Mouse (Mus musculus): Measurements from ENCODE around the gene Dnaja3. TPM values are rescaled to one million over a fixed set of nuclear protein-coding genes. Genes with fewer than 3 reads are reported as not detected.

The Dnaja3 gene
- polyA plus RNA-seq, 1 experiment from 2014 or later: 74.2 TPM

DNA sequence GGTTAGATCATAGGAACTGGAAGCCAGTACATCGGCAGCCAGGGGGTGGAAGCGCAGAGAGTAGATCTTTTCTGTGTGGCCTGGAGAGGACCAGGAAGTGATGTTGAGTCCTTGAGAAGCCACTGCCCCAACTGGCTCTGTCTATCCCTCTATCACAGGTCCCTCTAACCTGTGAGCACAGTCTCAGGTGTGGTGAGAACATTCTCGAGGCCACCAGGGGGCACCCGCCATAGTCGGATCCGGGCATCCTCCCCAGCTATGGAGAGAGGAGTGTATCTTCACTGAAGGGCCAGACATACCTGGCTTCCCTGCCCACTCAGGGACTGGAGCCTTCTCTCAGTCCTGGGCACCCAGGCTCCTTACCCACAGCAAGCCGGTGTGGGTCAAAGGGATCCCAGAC, 7.7 kb upstream of the Dnaja3 start:
- Histone ChIP-seq H3K9me3 (replicated peaks) (no peaks in the 10 kb centered on the region), H3K9ac (no peak overlapping the region), H3K4me2 (no peak overlapping the region), H3K36me3 (peaks cover 41% of the 10 kb centered on the region), H3K4me1 (peaks cover 20% of the 10 kb centered on the region), H3K27ac (no peak overlapping the region), H3K4me3 (no peak overlapping the region), H3K27me3 (replicated peaks) (no peaks in the 10 kb centered on the region)
- ATAC-seq: peak; percentile 19; the same call in 1 of the 2 replicates
- 55% methylated on average over 7 of the region's 7 CpGs for WGBS (ENCODE audit: insufficient replicate concordance)

DNA sequence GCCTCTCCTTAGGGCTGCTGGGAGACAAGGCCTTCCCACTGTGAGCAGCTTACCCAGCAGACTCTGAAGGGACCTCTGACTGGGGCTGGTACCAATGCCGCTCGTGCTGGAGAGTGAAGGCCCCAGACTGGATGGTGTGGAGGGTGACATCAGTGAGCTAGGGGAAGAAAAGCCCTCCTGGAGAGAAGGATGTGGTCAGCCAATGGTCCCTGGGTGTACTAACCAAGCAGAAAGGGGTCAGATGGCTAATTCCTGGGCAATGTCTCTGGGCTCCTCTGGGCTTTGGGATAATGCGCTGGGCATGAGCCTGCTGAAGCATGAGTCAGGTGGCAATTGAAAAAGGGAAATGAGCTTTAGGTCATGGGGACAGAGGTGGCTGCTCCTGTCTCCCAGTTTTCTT, 6.1 kb upstream of the Dnaja3 start:
- H3K4me1 ChIP-seq: peaks cover 19% of the 10 kb centered on the region
- 89% methylated on average over 3 of the region's 3 CpGs for WGBS (ENCODE audit: insufficient replicate concordance)
- no peaks in the 10 kb centered on the region for H3K27me3 ChIP-seq (replicated peaks)
- no peak overlapping the region for H3K4me3 ChIP-seq
- H3K9me3 ChIP-seq (replicated peaks): no peaks in the 10 kb centered on the region
- H3K27ac ChIP-seq: no peak overlapping the region
- no peak overlapping the region for H3K9ac ChIP-seq
- no peak for ATAC-seq
- peaks cover 27% of the 10 kb centered on the region for H3K36me3 ChIP-seq
- H3K4me2 ChIP-seq: no peak overlapping the region

DNA sequence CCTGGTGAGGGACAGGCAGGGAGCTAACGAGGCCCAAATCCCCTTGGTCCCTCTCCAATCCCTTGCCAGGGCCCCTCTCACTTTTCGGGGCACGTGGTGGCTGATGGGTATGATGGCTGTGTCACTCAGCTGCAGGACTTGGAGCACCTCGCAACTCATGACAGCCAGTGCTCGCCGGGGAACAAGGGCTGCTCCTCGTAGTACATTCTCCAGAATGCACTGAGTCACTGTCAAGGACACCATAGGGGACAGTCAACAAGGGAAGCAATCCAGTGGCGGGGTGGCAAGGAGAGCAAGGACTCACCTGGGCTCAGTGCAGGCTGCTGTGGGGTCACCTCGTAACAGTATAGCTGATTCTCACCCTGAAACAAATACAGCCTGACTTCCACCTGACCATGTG, 5.1 kb upstream of the Dnaja3 start:
- 79% methylated on average over 9 of the region's 9 CpGs for WGBS (ENCODE audit: insufficient replicate concordance)
- no peak for ATAC-seq
- Histone ChIP-seq H3K36me3 (peaks cover 22% of the 10 kb centered on the region), H3K4me2 (no peak overlapping the region), H3K9me3 (replicated peaks) (no peaks in the 10 kb centered on the region), H3K9ac (no peak overlapping the region), H3K4me1 (peaks cover 27% of the 10 kb centered on the region), H3K4me3 (no peak overlapping the region), H3K27me3 (replicated peaks) (no peaks in the 10 kb centered on the region), H3K27ac (no peak overlapping the region)

DNA sequence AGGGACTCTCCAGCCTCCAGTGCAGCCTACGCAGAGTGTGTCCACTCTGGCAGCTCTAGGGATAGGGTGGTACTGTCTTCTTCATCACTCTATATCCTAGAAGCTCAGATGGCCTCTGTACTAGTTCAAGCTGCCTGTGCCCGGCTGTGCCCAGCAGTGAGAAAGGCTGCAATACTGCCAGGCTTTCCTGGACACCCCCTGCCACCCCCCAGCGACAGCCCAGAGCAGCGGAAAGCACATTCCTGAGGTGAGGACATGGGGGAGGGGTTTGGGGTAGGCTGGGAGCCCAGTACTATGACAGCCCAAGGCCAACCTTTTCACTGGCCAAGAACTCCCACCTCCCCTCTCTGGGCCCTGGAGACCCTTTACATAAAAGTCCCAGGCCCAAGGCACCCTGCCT, 4.0 kb upstream of the Dnaja3 start:
- Histone ChIP-seq H3K27ac (no peak overlapping the region), H3K4me2 (no peak overlapping the region), H3K27me3 (replicated peaks) (no peaks in the 10 kb centered on the region), H3K36me3 (peaks cover 19% of the 10 kb centered on the region), H3K9ac (no peak overlapping the region), H3K4me3 (no peak overlapping the region), H3K9me3 (replicated peaks) (no peaks in the 10 kb centered on the region), H3K4me1 (peaks cover 35% of the 10 kb centered on the region)
- 83% methylated on average over 4 of the region's 4 CpGs for WGBS (ENCODE audit: insufficient replicate concordance)
- ATAC-seq: no peak

DNA sequence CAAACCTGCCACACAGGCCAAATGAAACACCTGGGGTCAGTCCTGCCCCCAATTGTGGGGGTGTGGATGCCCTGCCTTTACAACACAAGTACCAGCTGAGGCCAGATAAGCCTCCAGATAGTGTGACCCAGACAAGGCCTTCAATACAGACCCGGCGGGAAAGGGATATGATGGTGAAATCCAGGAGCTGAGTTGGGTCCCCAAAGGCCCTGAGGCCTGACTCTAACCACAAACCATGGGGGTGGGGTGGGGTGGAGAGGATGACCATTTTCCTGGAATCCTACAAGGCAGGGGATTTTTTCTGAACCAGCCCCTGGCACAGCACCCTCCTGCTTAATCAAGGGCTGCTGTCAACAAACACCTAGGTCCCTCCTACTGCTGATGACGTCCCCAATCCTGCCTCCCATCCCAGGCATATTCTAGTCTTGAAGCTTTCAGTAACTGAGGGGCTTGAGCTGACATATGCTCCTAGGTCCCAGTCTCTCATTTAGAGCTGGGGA, 848 bp upstream of the Dnaja3 start:
- Histone ChIP-seq H3K9ac (no peak overlapping the region), H3K27me3 (replicated peaks) (no peaks in the 10 kb centered on the region), H3K4me1 (peaks cover 63% of the 10 kb centered on the region), H3K4me2 (no peak overlapping the region), H3K9me3 (replicated peaks) (no peaks in the 10 kb centered on the region), H3K27ac (no peak overlapping the region), H3K36me3 (peaks cover 3% of the 10 kb centered on the region), H3K4me3 (no peak overlapping the region)
- ATAC-seq: no peak
- 67% methylated on average over 3 of the region's 3 CpGs for WGBS (ENCODE audit: insufficient replicate concordance)

DNA sequence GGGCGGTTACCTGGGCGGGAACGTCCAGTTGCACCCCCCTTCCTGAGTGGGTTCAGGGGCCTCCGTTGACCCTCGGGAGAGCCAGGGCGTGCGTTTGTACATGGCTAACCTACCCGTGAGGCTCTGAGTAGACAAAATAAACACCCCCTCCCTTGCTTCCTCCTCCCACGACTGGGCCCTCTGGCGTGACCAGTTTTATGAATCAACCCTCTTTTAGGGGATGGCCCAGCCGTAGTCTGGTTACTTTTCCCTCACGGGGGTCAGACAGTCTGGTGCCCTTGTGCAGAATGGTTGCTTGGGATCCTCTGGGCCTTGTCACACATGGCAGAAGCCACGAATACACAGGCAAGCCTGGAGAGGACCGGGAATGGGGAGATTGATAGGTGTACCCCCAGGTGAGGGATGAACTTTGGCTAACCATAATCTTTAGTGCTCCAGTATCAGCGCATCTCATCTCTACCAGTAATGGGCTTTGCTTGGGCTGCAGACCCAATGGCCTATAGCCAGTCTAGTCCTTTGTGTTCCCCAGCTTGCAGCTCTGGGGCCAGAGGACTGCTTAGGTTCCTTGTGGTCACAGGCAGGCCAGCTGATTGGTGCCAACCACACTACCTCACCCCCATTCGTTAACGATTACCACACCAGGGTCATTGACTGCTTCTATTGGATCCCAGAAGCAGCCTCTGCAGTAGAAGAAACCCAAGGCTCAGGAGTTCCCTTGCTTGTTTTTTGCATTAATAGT, 647 bp downstream of the Dnaja3 start:
- 15% methylated on average over 17 of the region's 17 CpGs for WGBS (ENCODE audit: insufficient replicate concordance)
- H3K27ac ChIP-seq: peak overlapping the region; percentile 75
- 0 out of 2 replicates have a peak, but pooled peaks have one; percentile 4 for ATAC-seq
- peak overlapping the region; percentile 75 for H3K9ac ChIP-seq
- H3K9me3 ChIP-seq (replicated peaks): no peaks in the 10 kb centered on the region
- peak overlapping the region; percentile 93 for H3K4me2 ChIP-seq
- H3K4me1 ChIP-seq: peaks cover 63% of the 10 kb centered on the region
- H3K27me3 ChIP-seq (replicated peaks): no peaks in the 10 kb centered on the region
- no peaks in the 10 kb centered on the region for H3K36me3 ChIP-seq
- peak overlapping the region; percentile 64 for H3K4me3 ChIP-seq

DNA sequence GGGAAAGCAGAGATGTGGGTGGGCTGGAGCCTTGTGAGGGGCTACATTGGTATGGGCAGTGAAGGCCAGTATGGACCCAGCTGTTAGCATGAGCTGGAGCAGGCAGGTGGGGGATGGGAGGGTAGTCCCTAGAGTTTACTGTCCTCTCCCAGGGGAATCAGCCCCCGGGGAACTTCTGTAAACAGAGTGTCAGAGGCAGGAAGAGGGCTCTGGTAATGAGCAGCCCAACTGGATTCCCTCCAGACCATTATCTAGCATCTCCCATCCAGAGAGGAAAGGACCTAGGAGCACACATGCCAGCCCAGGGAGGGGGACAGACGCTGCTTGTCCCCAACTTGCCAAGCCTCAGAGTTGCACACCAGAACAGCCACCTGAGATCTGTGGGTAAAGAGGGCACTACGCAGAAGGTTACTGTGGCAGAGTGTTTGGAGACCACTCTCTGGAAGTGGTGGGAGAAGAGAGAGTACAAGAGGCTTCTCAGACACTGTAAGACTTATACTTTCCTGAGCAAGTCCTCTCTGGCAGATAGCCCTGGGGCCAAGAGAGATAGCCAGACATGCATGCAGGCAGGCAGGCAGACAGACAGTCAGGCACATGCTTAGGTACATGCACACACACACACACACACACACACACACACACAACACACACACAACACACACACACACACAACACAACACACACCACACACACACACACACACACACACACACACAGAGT, 1.5 kb downstream of the Dnaja3 start:
- Histone ChIP-seq H3K27ac (peak overlapping the region; percentile 75), H3K36me3 (peaks cover 4% of the 10 kb centered on the region; the same call in 1 of the 2 replicates), H3K9ac (0 out of 2 replicates have a peak overlapping the region, but pooled peaks have one; percentile 14), H3K27me3 (replicated peaks) (no peaks in the 10 kb centered on the region), H3K9me3 (replicated peaks) (no peaks in the 10 kb centered on the region), H3K4me3 (peak overlapping the region; percentile 64), H3K4me1 (peaks cover 56% of the 10 kb centered on the region), H3K4me2 (peak overlapping the region; percentile 93)
- no peak for ATAC-seq
- 47% methylated on average over 3 of the region's 3 CpGs for WGBS (ENCODE audit: insufficient replicate concordance)

DNA sequence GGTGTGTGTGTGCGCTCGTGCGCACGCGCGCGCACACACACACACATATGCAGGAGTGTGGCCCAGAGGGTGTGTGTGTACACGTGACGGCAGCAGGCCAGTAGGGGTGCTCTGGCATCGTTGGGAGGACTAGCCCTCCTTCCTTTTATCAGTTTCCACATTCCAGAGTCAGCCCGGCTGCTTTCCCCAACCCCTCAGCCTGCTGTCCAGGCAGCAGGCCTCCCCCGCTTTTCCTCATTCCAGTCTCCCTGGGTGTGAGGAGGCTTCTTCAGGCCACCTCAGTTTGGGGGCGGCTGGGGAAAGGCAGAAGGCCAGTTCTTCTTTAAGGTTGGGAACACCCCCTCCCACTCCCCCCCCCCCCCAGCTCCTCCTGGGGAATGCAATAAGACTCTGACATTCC, 2.4 kb downstream of the Dnaja3 start:
- 52% methylated on average over 13 of the region's 13 CpGs for WGBS (ENCODE audit: insufficient replicate concordance)
- Histone ChIP-seq H3K4me2 (peak overlapping the region; percentile 93), H3K36me3 (peaks cover 11% of the 10 kb centered on the region), H3K9me3 (replicated peaks) (no peaks in the 10 kb centered on the region), H3K27me3 (replicated peaks) (no peaks in the 10 kb centered on the region), H3K27ac (peak overlapping the region; percentile 75; the same call in 1 of the 2 replicates), H3K4me3 (no peak overlapping the region; the same call in 1 of the 2 replicates), H3K9ac (no peak overlapping the region), H3K4me1 (peaks cover 52% of the 10 kb centered on the region)
- ATAC-seq: no peak

DNA sequence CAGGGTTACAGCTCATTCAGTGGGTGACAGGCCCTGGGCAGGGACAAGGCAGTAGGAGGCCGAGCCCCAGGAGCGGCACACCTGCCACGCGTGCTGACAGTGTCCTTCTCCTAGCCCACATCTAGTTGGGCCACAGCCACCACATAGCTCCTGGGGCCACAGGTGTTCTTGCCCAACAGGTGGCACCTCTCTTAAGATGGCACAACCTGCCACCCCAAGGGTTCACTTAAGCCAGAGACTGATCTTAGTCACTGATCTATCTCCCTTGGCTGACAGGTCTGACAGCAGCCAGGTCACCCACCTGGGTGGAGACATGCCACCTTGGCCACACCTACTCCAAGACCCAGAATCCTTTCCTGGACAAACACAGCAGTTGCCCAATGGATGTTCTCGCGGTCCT, 3.1 kb downstream of the Dnaja3 start:
- no peak for ATAC-seq
- WGBS (ENCODE audit: insufficient replicate concordance): 83% methylated on average over 6 of the region's 6 CpGs
- no peaks in the 10 kb centered on the region for H3K27me3 ChIP-seq (replicated peaks)
- H3K36me3 ChIP-seq: peaks cover 16% of the 10 kb centered on the region
- peak overlapping the region; percentile 61; the same call in 1 of the 2 replicates for H3K27ac ChIP-seq
- no peaks in the 10 kb centered on the region for H3K9me3 ChIP-seq (replicated peaks)
- peak overlapping the region; percentile 10 for H3K4me2 ChIP-seq
- no peak overlapping the region for H3K9ac ChIP-seq
- H3K4me3 ChIP-seq: no peak overlapping the region
- peaks cover 51% of the 10 kb centered on the region for H3K4me1 ChIP-seq

DNA sequence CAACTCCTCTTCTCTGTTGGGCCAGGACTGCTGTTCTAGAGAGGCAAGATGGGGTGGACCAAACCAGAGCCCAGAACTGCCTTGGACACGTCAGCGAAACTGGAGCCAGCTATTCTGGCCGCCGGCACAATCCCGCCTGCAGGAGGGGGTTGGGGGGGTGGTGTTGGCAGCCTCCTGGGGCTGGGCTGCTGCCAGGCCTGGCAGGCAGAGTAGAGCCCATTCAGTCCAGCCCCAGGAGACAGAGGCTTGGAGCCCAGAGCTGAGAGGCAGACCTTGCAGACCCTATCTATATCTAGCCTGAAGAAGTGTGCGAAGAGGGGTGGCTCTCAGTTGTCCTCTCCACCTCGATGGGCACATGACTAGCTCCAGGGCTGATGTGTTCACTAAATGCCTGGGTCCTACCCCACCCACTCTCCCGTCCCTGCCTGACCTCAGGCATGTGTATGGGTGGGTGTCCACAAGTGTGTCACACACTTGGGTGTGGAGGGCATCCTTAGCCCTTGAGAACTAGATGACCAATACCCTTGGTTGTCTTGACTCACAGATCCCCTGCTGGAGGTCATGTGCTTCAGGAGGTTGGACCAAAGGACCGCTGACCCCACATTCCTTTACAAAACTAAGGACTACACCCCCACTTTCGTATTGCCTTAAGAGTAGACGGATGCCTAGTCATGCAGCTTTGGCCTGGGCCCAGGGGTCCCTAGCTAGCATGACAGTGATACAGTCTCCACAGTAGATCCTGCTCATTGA, 4.1 kb downstream of the Dnaja3 start:
- 74% methylated on average over 11 of the region's 11 CpGs for WGBS (ENCODE audit: insufficient replicate concordance)
- Histone ChIP-seq H3K27me3 (replicated peaks) (no peaks in the 10 kb centered on the region), H3K27ac (no peak overlapping the region), H3K4me2 (no peak overlapping the region), H3K9ac (no peak overlapping the region), H3K4me1 (peaks cover 51% of the 10 kb centered on the region), H3K4me3 (no peak overlapping the region), H3K36me3 (peaks cover 25% of the 10 kb centered on the region), H3K9me3 (replicated peaks) (no peaks in the 10 kb centered on the region)
- ATAC-seq: no peak

DNA sequence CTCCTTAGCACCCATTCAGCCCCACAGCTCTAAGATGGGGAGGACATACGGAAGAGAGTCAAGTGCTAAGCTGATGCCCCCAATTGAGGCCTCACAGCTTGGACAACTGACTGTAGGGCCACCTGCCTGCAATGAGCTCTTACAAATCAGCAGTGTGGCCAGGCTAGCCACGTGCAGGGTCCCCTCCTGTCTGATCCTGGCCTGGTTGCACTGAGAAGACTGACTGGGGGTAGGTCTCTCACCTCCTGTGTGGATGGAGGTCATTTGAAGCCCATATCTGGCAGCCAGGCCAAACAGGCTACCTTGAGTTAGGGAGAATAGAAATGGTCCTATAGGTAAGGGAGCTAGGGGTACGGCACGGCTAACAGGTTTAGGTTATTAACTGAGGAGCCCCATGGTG, 6.1 kb downstream of the Dnaja3 start:
- H3K9me3 ChIP-seq (replicated peaks): no peaks in the 10 kb centered on the region
- 73% methylated on average over 4 of the region's 4 CpGs for WGBS (ENCODE audit: insufficient replicate concordance)
- H3K4me2 ChIP-seq: no peak overlapping the region
- ATAC-seq: no peak
- no peak overlapping the region for H3K4me3 ChIP-seq
- H3K27me3 ChIP-seq (replicated peaks): no peaks in the 10 kb centered on the region
- H3K9ac ChIP-seq: no peak overlapping the region
- peaks cover 32% of the 10 kb centered on the region for H3K4me1 ChIP-seq
- H3K27ac ChIP-seq: no peak overlapping the region
- peaks cover 43% of the 10 kb centered on the region for H3K36me3 ChIP-seq

DNA sequence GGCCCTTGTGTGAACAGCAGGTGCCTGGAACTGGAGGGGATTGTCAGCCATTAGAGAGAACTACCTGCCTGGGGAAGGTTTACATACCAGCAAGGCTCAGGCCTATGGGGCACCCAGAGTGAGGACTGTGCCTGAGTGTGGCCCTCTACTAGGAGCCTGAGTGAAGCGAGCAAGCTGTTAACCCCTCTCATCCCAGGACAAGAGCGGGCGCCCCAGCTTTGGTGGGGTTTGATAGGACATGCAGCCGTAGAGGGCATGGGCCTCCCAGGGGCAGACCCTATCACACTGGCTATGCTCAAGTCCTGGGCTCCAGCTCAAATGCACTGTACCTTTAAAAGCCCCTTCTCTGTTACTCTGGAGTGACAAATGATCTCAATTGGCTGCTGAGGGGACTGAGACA, 7.0 kb downstream of the Dnaja3 start:
- H3K4me2 ChIP-seq: no peak overlapping the region
- H3K4me1 ChIP-seq: peaks cover 22% of the 10 kb centered on the region
- WGBS (ENCODE audit: insufficient replicate concordance): 76% methylated on average over 4 of the region's 4 CpGs
- H3K9ac ChIP-seq: no peak overlapping the region
- H3K27me3 ChIP-seq (replicated peaks): no peaks in the 10 kb centered on the region
- H3K4me3 ChIP-seq: no peak overlapping the region
- peaks cover 51% of the 10 kb centered on the region for H3K36me3 ChIP-seq
- H3K9me3 ChIP-seq (replicated peaks): no peaks in the 10 kb centered on the region
- no peak for ATAC-seq
- no peak overlapping the region for H3K27ac ChIP-seq
